Mouse (Mus musculus): ENCODE results near the gene Ctsm.
"Not testable (repeated sequence)": the region's sequence is repeated elsewhere in the genome, so short reads cannot be mapped to it uniquely, and the experiment has no call there.

Gene Ctsm

DNA sequence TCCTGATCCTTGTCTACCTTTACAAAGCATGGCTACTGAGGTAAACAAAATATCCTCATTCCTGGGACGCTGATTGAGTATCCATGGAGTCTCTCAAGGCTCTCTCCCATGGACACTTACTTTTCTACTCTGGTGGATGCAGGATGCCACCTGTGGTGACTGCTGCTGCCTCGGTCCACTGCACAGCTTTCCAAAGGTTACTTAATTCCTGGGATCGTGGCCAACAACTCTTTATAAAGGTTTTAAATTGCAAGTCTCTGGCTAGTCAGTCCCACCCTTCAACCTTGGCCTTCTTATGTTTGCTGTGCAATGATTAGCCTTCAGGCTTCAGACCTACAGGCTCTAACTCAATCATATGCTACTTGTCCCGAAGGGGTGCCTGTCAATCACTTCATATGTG is at the start of gene Ctsm:
Gene Ctsm, minus strand, starts transcription at position 209 of the 400 bp plus-strand sequence.
- no peak for DNase-seq

DNA sequence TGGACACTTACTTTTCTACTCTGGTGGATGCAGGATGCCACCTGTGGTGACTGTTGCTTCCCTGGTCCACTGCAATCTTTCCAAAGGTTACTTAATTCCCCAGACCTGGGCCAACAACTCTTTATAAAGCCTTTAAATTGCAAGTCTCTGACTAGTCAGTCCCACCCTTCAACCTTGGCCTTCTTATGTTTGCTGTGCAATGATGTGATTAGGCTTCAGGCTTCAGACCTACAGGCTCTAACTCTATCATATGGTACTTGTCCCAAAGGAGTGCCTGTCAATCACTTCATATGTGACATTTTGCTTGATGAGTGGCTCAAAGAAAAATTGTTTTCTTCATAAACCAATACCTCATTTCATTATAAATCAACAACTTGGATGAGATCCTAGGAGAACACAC is 28.4 kb upstream of the Ctsm start, which contains the start of gene Cts3:
Gene Cts3, minus strand, starts transcription at position 101 of the 400 bp plus-strand sequence.
- DNase-seq = no peak

DNA sequence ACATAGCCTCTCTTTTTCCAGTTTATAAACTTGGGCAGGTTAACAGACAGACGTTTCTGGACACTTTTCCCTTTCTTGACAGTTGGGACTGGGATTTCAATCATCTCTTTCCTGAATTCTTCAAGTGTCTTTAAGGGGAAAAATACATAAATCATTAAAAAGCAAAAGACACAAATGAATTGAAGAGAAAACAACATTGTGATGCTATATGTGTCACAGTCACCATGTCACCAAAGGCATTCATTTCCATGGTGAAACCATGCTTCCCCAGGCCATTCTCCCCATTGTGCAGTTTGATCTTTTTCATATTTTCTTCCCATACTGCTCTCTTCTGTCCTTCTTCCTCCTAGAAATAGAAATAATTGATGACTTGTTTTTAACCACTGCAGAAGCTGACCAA is 26.4 kb upstream of the Ctsm start, which contains the start of gene Gm49352:
Gene Gm49352, minus strand, starts transcription at position 101 of the 400 bp plus-strand sequence.
- DNase-seq = not testable (repeated sequence)

Measured in thymus, postnatal 4 days (tissue).